Mouse (Mus musculus): ENCODE data around the gene Cmtm8.

- TF ChIP-seq POLR2A (IDR thresholded peaks at IDR 0.05; ENCODE audit: borderline replicate concordance, low read depth, low read length), result no peak
- TF ChIP-seq CTCF (IDR thresholded peaks at IDR 0.05; ENCODE audit: low read depth, low read length), result no peak
These were observed 66.5 kb downstream of the Cmtm8 start for GRCm38 (mm10) chr9:114777178-114778046.

Data from bone marrow macrophage, adult 2 months (primary cell).